Mouse (Mus musculus) lung, postnatal 10 days (tissue): ENCODE measurements at regions not wholly inside any gene's neighbourhood (a gene's known extent, or its start where the extent isn't known, plus 50 kb on each side); places are given as distances from the start of the nearest gene placed in this dataset.
A peak's percentile ranks its signal among the peaks of the same experiment; 100 is the strongest.

ENCODE experiments used
- DNase-seq: peaks from one replicate; pipeline ENCODE4 v3.0.0; 2021

DNA sequence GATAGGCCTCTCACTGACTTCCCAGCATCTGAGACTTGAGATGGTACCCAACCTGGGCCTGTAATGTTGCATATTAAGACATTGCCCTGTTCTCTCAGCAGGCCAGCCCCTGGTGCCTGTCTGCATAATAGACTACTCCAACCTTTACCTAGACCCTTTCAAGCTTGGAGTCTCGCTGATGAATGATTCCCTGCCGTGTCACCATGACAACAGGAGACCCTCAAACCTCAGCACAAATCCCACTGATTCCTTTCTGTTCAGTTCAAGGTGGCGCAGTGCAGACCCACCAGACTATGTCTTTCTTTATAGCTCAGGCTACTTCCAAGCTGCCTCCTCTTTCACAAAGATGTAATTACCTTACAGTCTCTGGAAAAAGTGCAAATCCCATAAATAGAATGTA is 172.0 kb downstream of the Dcdc2c start:
- DNase-seq = no peak

GRCm38 (mm10) chr12:28377968-28378367 is 174.2 kb downstream of the Dcdc2c start:
- no peak for DNase-seq

DNA sequence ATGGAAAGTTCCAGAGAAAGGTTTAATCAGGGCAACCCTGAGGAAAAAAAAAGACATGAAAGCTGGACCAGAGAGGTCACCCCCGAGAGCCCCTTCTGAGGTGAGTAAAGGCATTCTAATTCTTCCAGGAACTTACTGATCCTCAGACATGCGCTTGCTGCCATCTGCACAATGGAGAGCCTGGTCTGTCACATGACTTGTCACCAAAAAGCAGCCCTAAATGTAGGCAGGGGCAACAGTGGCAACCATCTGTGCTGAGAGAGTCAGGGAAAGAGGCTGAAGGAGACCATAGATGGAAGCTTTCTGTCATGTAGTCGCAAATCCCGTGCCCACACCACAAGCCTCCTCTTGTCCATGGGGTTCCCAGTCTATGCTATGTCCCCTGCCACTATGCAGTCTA is 174.8 kb downstream of the Dcdc2c start:
- DNase-seq = no peak

GRCm38 (mm10) chr12:28376770-28377169 is 175.4 kb downstream of the Dcdc2c start:
- DNase-seq = no peak

GRCm38 (mm10) chr12:28365304-28365703 is 186.9 kb downstream of the Dcdc2c start:
- peak; percentile 11 for DNase-seq

GRCm38 (mm10) chr12:28358737-28359333 is 193.4 kb downstream of the Dcdc2c start:
- DNase-seq = no peak

DNA sequence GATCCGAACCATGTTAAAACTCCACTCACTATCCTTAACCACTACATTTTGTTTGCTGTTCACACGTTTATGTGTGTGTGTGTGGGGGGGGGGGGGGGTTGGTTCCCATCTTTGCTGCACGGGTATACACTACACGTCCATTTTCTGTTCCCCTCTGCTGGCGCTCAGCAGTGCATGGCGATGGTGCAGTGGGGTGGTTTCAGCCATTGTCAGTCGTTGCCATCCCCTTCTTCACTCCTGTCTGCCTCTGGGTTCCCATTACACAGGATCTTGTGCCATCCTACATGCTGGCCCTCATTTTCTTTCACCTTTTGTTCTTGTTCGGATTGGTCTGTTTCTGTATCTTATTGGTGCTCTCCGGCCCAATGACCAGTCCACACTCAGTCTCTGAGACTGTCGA is 194.4 kb downstream of the Dcdc2c start:
- DNase-seq = no peak

- DNase-seq = no peak
These were observed 199.1 kb downstream of the Dcdc2c start for GRCm38 (mm10) chr12:28353140-28353539.

DNA sequence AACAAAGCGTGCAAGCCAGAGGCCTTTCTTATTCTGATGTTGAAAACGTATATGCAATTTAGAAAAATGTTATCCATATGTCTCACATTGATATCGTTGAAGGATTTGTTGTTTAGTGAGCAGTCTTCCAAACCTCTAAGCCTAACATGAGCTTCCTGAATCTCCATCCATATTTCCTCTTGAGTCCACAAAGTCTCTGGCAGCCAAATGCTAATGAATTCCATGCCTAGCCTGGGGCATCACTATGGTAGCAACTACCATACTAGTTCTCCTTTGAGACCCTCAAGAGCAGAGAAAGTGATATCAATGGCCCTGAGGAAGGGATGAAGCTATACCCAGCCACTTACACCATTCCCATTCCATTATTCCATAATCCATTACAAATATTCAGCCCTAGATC is 199.6 kb downstream of the Dcdc2c start:
- DNase-seq = no peak

- no peak for DNase-seq
These were observed 209.5 kb downstream of the Dcdc2c start for GRCm38 (mm10) chr12:28342735-28343134.

DNA sequence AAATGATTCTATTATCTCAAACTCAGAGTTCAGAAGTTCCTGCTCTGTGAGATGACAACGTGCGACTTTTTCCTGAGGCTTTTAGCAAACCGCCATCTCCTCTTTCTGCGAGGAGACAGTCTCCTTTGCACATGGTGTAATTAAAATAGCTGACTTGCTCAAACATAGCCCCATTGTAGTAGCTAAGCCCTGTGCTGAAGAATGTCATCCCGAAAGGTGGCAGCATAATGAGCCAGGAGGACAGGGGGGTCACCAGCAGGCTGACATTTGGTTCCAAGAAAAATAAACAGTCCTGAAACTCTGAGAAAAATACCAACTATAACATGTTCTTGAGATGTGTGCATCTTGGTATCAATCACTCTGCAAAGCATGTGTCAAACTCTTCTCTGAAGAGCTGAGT is 219.6 kb downstream of the Dcdc2c start:
- no peak for DNase-seq

DNA sequence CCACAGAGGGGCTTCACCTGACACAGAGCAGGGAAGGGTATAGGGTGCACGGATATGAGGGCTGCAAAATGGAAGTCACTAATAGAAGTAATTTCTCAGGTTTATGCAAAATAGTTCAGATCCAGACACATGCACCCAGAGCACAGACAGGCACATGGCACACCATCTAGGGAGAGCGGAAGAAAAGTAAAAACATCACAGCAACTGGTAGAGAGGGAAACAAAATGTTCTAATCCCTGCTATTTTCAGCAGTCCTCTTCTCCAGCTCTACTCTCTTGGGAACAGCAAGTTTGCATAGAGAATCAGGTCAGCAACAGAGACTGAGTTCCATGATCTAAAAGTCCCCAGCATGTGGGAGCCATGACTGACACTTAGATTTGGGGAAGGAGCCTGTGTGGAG is 220.4 kb downstream of the Dcdc2c start:
- no peak for DNase-seq

GRCm38 (mm10) chr12:28323659-28324058 is 228.5 kb downstream of the Dcdc2c start:
- DNase-seq = no peak

DNA sequence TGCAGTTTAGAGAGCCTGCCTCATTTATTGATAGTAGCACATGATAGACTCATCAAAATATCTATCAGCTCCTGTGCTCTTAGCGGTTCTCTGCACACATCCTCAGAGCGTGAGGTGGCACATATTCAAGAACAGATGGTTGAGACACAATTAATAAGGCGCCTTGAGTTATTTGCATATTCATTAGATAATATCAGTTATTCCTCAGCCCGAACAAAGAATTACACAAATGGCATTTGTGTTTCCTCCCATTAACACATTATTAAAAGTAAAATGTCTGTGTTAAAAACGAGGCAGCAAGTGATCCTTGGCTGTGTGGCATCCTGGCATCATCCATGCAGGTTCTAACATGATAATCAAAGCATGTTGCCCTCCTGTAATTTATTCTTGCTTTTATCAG is 243.0 kb downstream of the Dcdc2c start:
- no peak for DNase-seq

GRCm38 (mm10) chr12:28302038-28302581 is 250.1 kb downstream of the Dcdc2c start:
- no peak for DNase-seq

GRCm38 (mm10) chr12:28288376-28288896 is 263.8 kb downstream of the Dcdc2c start:
- no peak for DNase-seq

DNA sequence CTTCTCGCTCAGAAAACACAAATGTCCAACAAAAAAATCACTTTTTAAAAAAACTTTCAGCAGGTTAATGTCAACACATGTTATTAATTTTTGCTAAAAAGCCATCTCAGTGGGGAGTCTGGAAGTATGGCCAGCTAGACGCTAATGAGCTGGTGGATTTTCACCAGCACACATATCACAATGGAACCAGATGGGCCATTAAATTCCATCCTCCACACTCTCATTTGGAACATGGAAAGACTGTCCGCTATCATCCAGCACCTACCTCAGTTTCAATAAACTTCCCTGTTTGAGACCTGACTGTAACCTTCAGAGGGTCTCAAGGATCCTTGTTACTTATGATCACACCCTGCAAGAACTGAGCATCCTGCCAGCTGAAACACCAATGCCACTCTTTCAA is 296.7 kb downstream of the Dcdc2c start:
- DNase-seq = no peak

- no peak for DNase-seq
These were observed 301.7 kb downstream of the Dcdc2c start for GRCm38 (mm10) chr12:28250526-28250925.

DNA sequence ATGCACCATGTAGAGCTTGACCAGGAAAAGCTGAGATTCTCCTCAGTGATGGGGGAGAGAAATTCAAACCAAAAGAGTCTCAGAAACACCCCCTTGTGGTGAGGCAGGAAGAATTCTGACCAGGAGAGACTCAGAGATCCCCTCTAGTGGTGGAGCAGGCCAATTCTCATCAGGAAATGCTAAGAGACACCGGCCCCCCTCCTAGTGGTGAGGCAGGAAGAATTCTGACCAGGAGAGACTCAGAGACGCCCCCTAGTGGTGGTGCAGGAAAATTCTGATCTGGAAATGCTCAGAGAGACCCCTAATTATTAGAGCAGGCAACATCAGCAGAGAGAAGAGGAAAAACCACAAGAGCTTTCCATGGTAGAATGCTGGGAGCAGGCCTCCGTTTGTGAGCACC is 303.4 kb downstream of the Dcdc2c start:
- DNase-seq = peak; percentile 55

GRCm38 (mm10) chr12:28248287-28248686 is 303.9 kb downstream of the Dcdc2c start:
- no peak for DNase-seq

- no peak for DNase-seq
These were observed 314.2 kb downstream of the Dcdc2c start for GRCm38 (mm10) chr12:28238016-28238415.

DNA sequence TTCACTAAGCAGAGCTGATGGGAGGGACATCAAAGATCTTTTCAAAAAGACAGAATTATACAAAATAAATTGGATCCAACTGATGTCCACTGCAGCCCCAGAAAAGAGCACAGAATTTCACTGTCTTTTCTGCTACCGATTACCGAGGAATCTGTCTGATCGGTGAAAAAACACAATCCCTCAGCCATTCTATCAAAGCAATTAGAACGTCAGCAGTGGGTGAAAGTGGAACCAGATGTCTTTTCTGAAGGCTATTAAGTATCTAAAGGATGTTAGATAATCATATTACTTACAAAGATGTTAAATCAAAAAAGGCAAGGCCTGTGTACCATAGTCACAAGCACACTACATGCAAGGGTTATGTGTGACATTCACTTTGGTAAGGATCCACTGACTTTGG is 315.2 kb downstream of the Dcdc2c start:
- no peak for DNase-seq

DNA sequence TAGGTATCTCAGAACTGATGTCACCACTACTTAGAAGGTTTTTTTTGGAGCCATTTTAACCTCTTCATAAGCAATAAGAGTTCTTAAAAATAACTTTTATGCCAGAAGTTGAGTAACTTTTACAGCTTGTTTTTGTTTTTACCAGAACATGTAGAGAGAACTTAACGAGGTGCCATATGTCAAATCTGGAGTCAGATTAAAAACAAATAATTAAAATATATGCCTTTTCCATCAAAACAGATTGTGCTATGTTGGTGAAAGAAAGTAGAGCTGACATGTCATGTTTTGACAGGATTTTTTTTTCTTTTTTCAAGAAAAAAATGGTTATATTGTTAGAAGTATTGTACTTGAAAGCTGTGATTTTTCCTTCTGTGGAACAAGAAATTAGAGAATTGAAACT is 349.4 kb downstream of the Dcdc2c start:
- DNase-seq = no peak

DNA sequence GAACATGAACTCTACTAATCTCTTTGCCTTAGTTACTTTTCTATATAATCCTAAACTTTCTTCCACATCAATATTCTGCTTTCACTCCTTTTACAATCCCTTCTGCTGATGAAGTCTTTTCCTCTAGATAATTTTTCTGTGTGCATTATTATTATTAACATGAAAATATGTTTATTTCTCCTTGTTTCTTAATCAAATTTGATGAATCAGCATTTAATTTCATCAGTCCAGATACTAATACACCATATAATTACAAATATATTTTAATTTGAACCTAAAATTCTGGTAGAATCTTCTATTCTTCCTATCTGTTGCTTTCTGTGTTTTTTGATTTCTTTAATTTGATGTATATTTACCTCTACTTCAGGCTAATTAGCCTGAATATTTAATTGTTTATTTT is 365.5 kb downstream of the Dcdc2c start:
- no peak for DNase-seq

DNA sequence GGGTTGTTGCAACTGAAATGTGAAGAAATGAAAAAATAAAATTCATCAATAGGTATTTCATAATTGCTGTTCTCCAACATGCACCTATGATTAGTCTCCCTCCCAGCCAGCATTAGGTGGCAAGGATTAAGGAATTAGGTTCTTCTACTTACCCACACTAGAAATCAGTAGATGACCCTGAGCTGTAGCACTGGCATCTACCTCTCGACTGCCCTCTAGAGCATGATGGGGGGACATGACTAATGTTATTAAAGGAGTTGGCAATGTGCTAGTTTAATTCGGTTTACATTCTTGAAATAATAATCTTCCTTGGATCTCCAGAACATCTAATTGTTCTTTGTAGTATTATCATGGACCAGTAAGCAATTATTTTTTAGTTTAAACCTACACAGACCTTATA is 370.9 kb downstream of the Dcdc2c start:
- DNase-seq = no peak
